Comparison of ENCODE assay signal across 32 mouse cellular contexts in the genomic region with DNA sequence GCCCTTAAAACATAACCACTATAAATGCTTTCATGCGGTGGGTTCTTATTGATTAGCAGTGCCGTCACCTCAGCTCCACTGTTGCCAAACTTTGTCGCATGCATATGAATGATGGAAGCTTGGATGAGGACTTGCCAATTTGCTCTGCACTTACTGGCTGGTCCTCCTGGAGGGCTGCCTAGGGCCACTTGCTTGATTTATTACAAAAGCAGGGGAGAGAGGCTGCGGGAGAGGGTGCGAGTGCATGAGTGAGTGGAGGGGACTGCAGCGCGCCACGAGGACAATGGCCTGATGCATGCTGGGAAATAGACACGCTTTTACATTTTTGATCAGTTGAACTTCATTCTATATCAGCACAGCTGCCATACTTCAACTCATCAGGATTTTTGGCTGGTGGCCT. TPM values are rescaled to one million over a fixed set of nuclear protein-coding genes. Genes with fewer than 3 reads are reported as not detected.
DNase-seq lines count a peak whose midpoint lies in the region; ATAC-seq and TF ChIP-seq lines count a peak whose summit lies in the region.
"Had no signal": no experiment of that assay in that cellular context is flagged by ENCODE, and none has a peak within 500 bp of the region (broad histone marks: within the 10 kb centered on the region; RNA-seq: fewer than 3 reads in every experiment).

No protein-coding gene starts in this region.

- ATAC-seq in forebrain, postnatal 0 days: peak; percentile 23
- ATAC-seq: intestine, embryonic 16.5 days; midbrain, embryonic 13.5 days; Patski had no signal

- peak; percentile 73 to 81 for DNase-seq in cerebellum, postnatal 10 days
- DNase-seq in cerebellum, adult 8-10 months: no peak
- peak; percentile 13 for DNase-seq in forebrain, postnatal 0 days
- DNase-seq in forebrain, embryonic 10.5 days (ENCODE audit: extremely low spot score, low spot score): no peak
- DNase-seq in left cerebral cortex, postnatal 4 days: peak; percentile 64
- DNase-seq in left cerebral cortex, adult 11 months (ENCODE audit: low spot score): no peak
- DNase-seq in urinary bladder, adult 2 months (ENCODE audit: low spot score): no peak
- DNase-seq: adrenal gland, postnatal 10 days; gastrocnemius, postnatal 14 days; heart, postnatal 36 days; kidney, adult 8-10 months; kidney, postnatal 4 days; liver, embryonic 13.5 days; lung, adult 18-20 months; lung, postnatal 10 days; right cerebral cortex, postnatal 4 days; thymus, adult 18-20 months; thymus, postnatal 25 days had no signal

- H3K36me3 ChIP-seq in forebrain, postnatal 0 days (ENCODE audit: insufficient read depth): no peaks in the 10 kb centered on the region
- H3K36me3 ChIP-seq in forebrain, embryonic 10.5 days (replicated peaks): no peaks in the 10 kb centered on the region
- H3K36me3 ChIP-seq: limb, embryonic 10.5 days; limb, embryonic 15.5 days; liver, embryonic 13.5 days had no signal

- H3K4me3 ChIP-seq in forebrain, postnatal 0 days (ENCODE audit: low read depth, low read length): no peak overlapping the region
- H3K4me3 ChIP-seq in forebrain, embryonic 10.5 days: no peak overlapping the region
- H3K4me3 ChIP-seq: erythroblast, embryonic 14.5 days; limb, embryonic 10.5 days; limb, embryonic 15.5 days; liver, embryonic 13.5 days; midbrain, embryonic 13.5 days had no signal

- H3K4me2 ChIP-seq in forebrain, postnatal 0 days (ENCODE audit: low read depth): 0 out of 2 replicates have a peak overlapping the region, but pooled peaks have one; percentile 17
- H3K4me2 ChIP-seq: heart, embryonic 11.5 days; limb, embryonic 15.5 days; liver, embryonic 13.5 days; midbrain, embryonic 13.5 days had no signal

- intact Hi-C loops in left cerebral cortex, postnatal 4 days (cut with DNase I): no loop called here

- H3K9ac ChIP-seq in forebrain, postnatal 0 days: no peak overlapping the region
- H3K9ac ChIP-seq: limb, embryonic 15.5 days; liver, embryonic 13.5 days; midbrain, embryonic 13.5 days had no signal

- H3K9me3 ChIP-seq in forebrain, postnatal 0 days (ENCODE audit: low read length): no peaks in the 10 kb centered on the region
- H3K9me3 ChIP-seq in forebrain, embryonic 10.5 days: no peaks in the 10 kb centered on the region
- H3K9me3 ChIP-seq: limb, embryonic 10.5 days; limb, embryonic 15.5 days; liver, embryonic 13.5 days; midbrain, embryonic 13.5 days had no signal

- no peaks in the 10 kb centered on the region for H3K4me1 ChIP-seq in forebrain, postnatal 0 days (ENCODE audit: insufficient read depth)
- no peaks in the 10 kb centered on the region for H3K4me1 ChIP-seq in forebrain, embryonic 10.5 days
- H3K4me1 ChIP-seq: limb, embryonic 10.5 days; liver, embryonic 13.5 days had no signal

- H3K27ac ChIP-seq in forebrain, postnatal 0 days (ENCODE audit: low read depth, low read length): no peak overlapping the region
- H3K27ac ChIP-seq in forebrain, embryonic 10.5 days: no peak overlapping the region
- H3K27ac ChIP-seq: kidney, postnatal 0 days; limb, embryonic 10.5 days; limb, embryonic 15.5 days; liver, embryonic 13.5 days; macrophage; midbrain, embryonic 13.5 days; stomach, postnatal 0 days had no signal

- 60% methylated on average over 9 of the region's 9 CpGs for WGBS in forebrain, postnatal 0 days
- WGBS in forebrain, embryonic 10.5 days: 95% methylated on average over 9 of the region's 9 CpGs

- no peaks in the 10 kb centered on the region for H3K27me3 ChIP-seq in forebrain, postnatal 0 days (ENCODE audit: insufficient read depth, low read length)
- H3K27me3 ChIP-seq in forebrain, embryonic 10.5 days (ENCODE audit: poor library complexity, severe bottlenecking): no peaks in the 10 kb centered on the region
- H3K27me3 ChIP-seq: limb, embryonic 15.5 days; liver, embryonic 13.5 days; midbrain, embryonic 13.5 days; Patski had no signal

- no peak for TF ChIP-seq CTCF in forebrain, postnatal 0 days (IDR thresholded peaks at IDR 0.05; ENCODE audit: low read depth)

RNA-seq across cellular contexts. Expression of gene Fgf9, which starts 39.3 kb away (rescaled TPM):
- total RNA-seq in forebrain, postnatal 0 days (2014; rRNA removed): 6.9 and 14.8 TPM in 2 replicates
- 9.6 and 16.4 TPM in 2 replicates for polyA plus RNA-seq in forebrain, postnatal 0 days (2015; fragmentation: Nextera tagmentation; extraction: Ambion mirVana)
- 2.1 and 3.4 TPM in 2 replicates for polyA plus RNA-seq in forebrain, embryonic 10.5 days (2016; fragmentation: Nextera tagmentation; extraction: Ambion mirVana)
- total RNA-seq in left cerebral cortex, postnatal 4 days (2021): 10 to 100 TPM; 11.8 TPM
- polyA plus RNA-seq in urinary bladder, adult 2 months (2012; rRNA removed): 6.2 and 8.7 TPM in 2 replicates
- total RNA-seq: granulocyte monocyte progenitor cell, adult 5-6 weeks; megakaryocyte-erythroid progenitor cell, adult 5-6 weeks; MEL had no signal
- polyA plus RNA-seq: erythroblast, embryonic 14.5 days; spleen, adult 2 months had no signal

Comparison
In these comparisons a context has a peak if more than half of its experiments do, and no peak if none do; other contexts are left out.
1. DNase-seq: peak in cerebellum, postnatal 10 days (2 of 2), forebrain, postnatal 0 days (single experiment) and left cerebral cortex, postnatal 4 days (single experiment); none in cerebellum, adult 8-10 months (single experiment), forebrain, embryonic 10.5 days (single experiment), left cerebral cortex, adult 11 months (single experiment) and urinary bladder, adult 2 months (single experiment).